Mouse (Mus musculus) hindbrain, embryonic 14.5 days (tissue): Measurements from ENCODE around the gene Mien1. TPM values are rescaled to one million over a fixed set of nuclear protein-coding genes. Genes with fewer than 3 reads are reported as not detected.

ENCODE experiments used
- polyA plus RNA-seq: library from polyadenylated mRNA; unstranded; fragments of >200 nt; fragmentation: Nextera tagmentation; extraction: Ambion mirVana; gene quantifications from 2 replicates; pipeline ENCODE4 v1.2.1, GENCODE M21; 2014

The Mien1 gene
- polyA plus RNA-seq, 1 experiment from 2014 or later = 256 TPM

Other genes starting within 250 kb of the Mien1 start
- 53.2 and 54.7 TPM in 2 replicates for gene Med1, start 245.7 kb downstream of the Mien1 start, polyA plus RNA-seq
- gene Cdk12, start 235.9 kb downstream of the Mien1 start, polyA plus RNA-seq = 7.9 and 10.3 TPM in 2 replicates
- 21.7 and 25.5 TPM in 2 replicates for gene Neurod2, start 109.3 kb downstream of the Mien1 start, polyA plus RNA-seq
- gene Ppp1r1b, start 90.6 kb downstream of the Mien1 start, polyA plus RNA-seq = 3.0 and 3.3 TPM in 2 replicates
- 33.9 and 36.8 TPM in 2 replicates for gene Stard3, start 80.6 kb downstream of the Mien1 start, polyA plus RNA-seq
- not detected in 2 replicates for gene Tcap, start 55.2 kb downstream of the Mien1 start, polyA plus RNA-seq
- 3.0 and 3.4 TPM in 2 replicates for gene Pnmt, start 52.5 kb downstream of the Mien1 start, polyA plus RNA-seq
- gene Pgap3, start 38.5 kb downstream of the Mien1 start, polyA plus RNA-seq = 6.4 and 6.9 TPM in 2 replicates
- 8.9 and 10.2 TPM in 2 replicates for gene Erbb2, start 26.5 kb downstream of the Mien1 start, polyA plus RNA-seq
- 1.1 and 1.3 TPM in 2 replicates for gene Grb7, start 7.4 kb upstream of the Mien1 start, polyA plus RNA-seq
- 0.24 and 0.33 TPM in 2 replicates for gene Ikzf3, start 107.0 kb upstream of the Mien1 start, polyA plus RNA-seq
- gene Zpbp2, start 112.1 kb upstream of the Mien1 start, polyA plus RNA-seq = not detected in 2 replicates
- gene Ormdl3, start 148.4 kb upstream of the Mien1 start, polyA plus RNA-seq = 14.9 and 17.3 TPM in 2 replicates
- not detected in 2 replicates for gene Lrrc3c, start 159.3 kb upstream of the Mien1 start, polyA plus RNA-seq
- 0.20 and 0.80 TPM in 2 replicates for gene Gm12355, start 186.7 kb upstream of the Mien1 start, polyA plus RNA-seq
- gene Gsdma3, start 187.4 kb upstream of the Mien1 start, polyA plus RNA-seq = not detected in 2 replicates
- not detected in 2 replicates for gene Gsdma2, start 207.8 kb upstream of the Mien1 start, polyA plus RNA-seq
- gene Gsdma, start 225.4 kb upstream of the Mien1 start, polyA plus RNA-seq = not detected in 2 replicates
- 130 and 141 TPM in 2 replicates for gene Psmd3, start 243.6 kb upstream of the Mien1 start, polyA plus RNA-seq